Mouse (Mus musculus) forebrain, embryonic 14.5 days (tissue): ENCODE data around the gene 1110065P20Rik. TPM values are rescaled to one million over a fixed set of nuclear protein-coding genes. Genes with fewer than 3 reads are reported as not detected.

Source experiments
- ATAC-seq: fragments of 200-750 bp; cut with Nextera tagmentation; 2 replicates; pipeline ENCODE4 v1.8.0; 2017; ENCODE audit warnings: mild to moderate bottlenecking, moderate library complexity
- DNase-seq: peaks from one replicate; pipeline ENCODE4 v3.0.0-alpha.2; 2015; ENCODE audit warnings: low spot score
- H3K27ac ChIP-seq: fragments of 300-500 bp; sonication (generic); 2 replicates; pipeline ENCODE4 v1.5.1; 2014; ENCODE audit warnings: low read depth, mild to moderate bottlenecking, control low read depth, low read length, moderate library complexity
- H3K27me3 ChIP-seq: fragments of 300-500 bp; sonication (generic); replicated peaks from 2 replicates; pipeline ENCODE4 v1.6.1; 2014; ENCODE audit warnings: low read length, control low read depth, mixed read lengths; ENCODE audit not compliant: control insufficient read depth, insufficient read depth
- H3K36me3 ChIP-seq: fragments of 300-500 bp; sonication (generic); 2 replicates; pipeline ENCODE4 v1.6.1; 2014; ENCODE audit warnings: low read length, control low read depth; ENCODE audit not compliant: control insufficient read depth, insufficient read depth
- H3K4me1 ChIP-seq: fragments of 300-500 bp; sonication (generic); 2 replicates; pipeline ENCODE4 v1.6.1; 2014; ENCODE audit warnings: antibody characterized with exemption, low read length, control low read depth; ENCODE audit not compliant: control insufficient read depth, insufficient read depth
- H3K4me2 ChIP-seq: fragments of 300-500 bp; sonication (generic); 2 replicates; pipeline ENCODE4 v1.6.1; 2014; ENCODE audit warnings: mild to moderate bottlenecking, control low read depth, low read length
- H3K4me3 ChIP-seq: fragments of 300-500 bp; sonication (generic); 2 replicates; pipeline ENCODE4 v1.5.1; 2014; ENCODE audit warnings: low read depth, low read length, control low read depth
- H3K9ac ChIP-seq: fragments of 300-500 bp; sonication (generic); 2 replicates; pipeline ENCODE4 v1.6.1; 2014; ENCODE audit warnings: mild to moderate bottlenecking, low read length, control low read depth, moderate library complexity
- H3K9me3 ChIP-seq: fragments of 300-500 bp; sonication (generic); replicated peaks from 2 replicates; pipeline ENCODE4 v1.6.1; 2016; ENCODE audit warnings: low read length, control low read depth, mixed read lengths; ENCODE audit not compliant: control insufficient read depth
- WGBS: fragments of 180-500 bp; shearing (Covaris S2); extraction: QIAGEN DNeasy Blood & Tissue Kit; methylation state at CpG from one replicate; pipeline ENCODE4 v1.1.7; 2014; 5-methylcytosine and 5-hydroxymethylcytosine counted together
- polyA plus RNA-seq: library from polyadenylated mRNA; unstranded; fragments of >200 nt; fragmentation: Nextera tagmentation; extraction: Ambion mirVana; gene quantifications from 2 replicates; pipeline ENCODE4 v1.2.1, GENCODE M21; 2014

The 1110065P20Rik gene
- polyA plus RNA-seq, 1 experiment from 2014 or later = 90.7 TPM

GRCm38 (mm10) chr4:124803406-124803805, 47.6 kb downstream of the 1110065P20Rik start:
- H3K36me3 ChIP-seq = peaks cover 47% of the 10 kb centered on the region
- peak overlapping the region; percentile 76 for H3K4me2 ChIP-seq
- no peaks in the 10 kb centered on the region for H3K9me3 ChIP-seq
- DNase-seq (no peak), ATAC-seq (no peak)
- peak overlapping the region; percentile 79 for H3K9ac ChIP-seq
- peak overlapping the region; percentile 67 for H3K4me3 ChIP-seq
- H3K4me1 ChIP-seq = peaks cover 7% of the 10 kb centered on the region; the same call in 1 of the 2 replicates
- H3K27ac ChIP-seq = no peak overlapping the region
- 81% methylated on average over 6 of the region's 6 CpGs for WGBS
- H3K27me3 ChIP-seq = no peaks in the 10 kb centered on the region

- peak; percentile 98 for DNase-seq
- Histone ChIP-seq H3K36me3 (peaks cover 53% of the 10 kb centered on the region), H3K4me2 (peak overlapping the region; percentile 76), H3K9ac (peak overlapping the region; percentile 79), H3K27ac (peak overlapping the region; percentile 92), H3K27me3 (no peaks in the 10 kb centered on the region), H3K4me1 (peaks cover 7% of the 10 kb centered on the region; the same call in 1 of the 2 replicates), H3K4me3 (peak overlapping the region; percentile 67), H3K9me3 (no peaks in the 10 kb centered on the region)
- peak; percentile 100 for ATAC-seq
- WGBS = 1% methylated on average over 50 of the region's 53 CpGs
Observed at GRCm38 (mm10) chr4:124802309-124803260, 48.4 kb downstream of the 1110065P20Rik start.

GRCm38 (mm10) chr4:124801552-124802308, 49.3 kb downstream of the 1110065P20Rik start, which contains the start of gene Mtf1:
Mtf1 (plus strand) TSS chr4:124802104.
- Histone ChIP-seq H3K9me3 (no peaks in the 10 kb centered on the region), H3K4me3 (peak within 1 kb of the TSS; percentile 67), H3K36me3 (peaks cover 46% of the 10 kb centered on the region), H3K9ac (peak within 1 kb of the TSS; percentile 79), H3K27me3 (no peaks in the 10 kb centered on the region), H3K27ac (peak within 1 kb of the TSS; percentile 92), H3K4me2 (peak within 1 kb of the TSS; percentile 76), H3K4me1 (peaks cover 7% of the 10 kb centered on the region; the same call in 1 of the 2 replicates)
- 3% methylated on average over 21 of the region's 21 CpGs for WGBS
- ATAC-seq (peak; percentile 84), DNase-seq (peak; percentile 95)

Other genes starting within 250 kb of the 1110065P20Rik start
- not detected in 2 replicates for gene 3100002H09Rik, start 240.4 kb downstream of the 1110065P20Rik start, polyA plus RNA-seq
- 14.8 and 15.3 TPM in 2 replicates for gene Pou3f1, start 194.4 kb downstream of the 1110065P20Rik start, polyA plus RNA-seq
- gene Utp11, start 157.6 kb downstream of the 1110065P20Rik start, polyA plus RNA-seq = 34.5 and 42.0 TPM in 2 replicates
- 1.4 TPM in 2 replicates for gene Fhl3, start 150.5 kb downstream of the 1110065P20Rik start, polyA plus RNA-seq
- gene Sf3a3, start 136.4 kb downstream of the 1110065P20Rik start, polyA plus RNA-seq = 118 TPM in 2 replicates
- gene Inpp5b, start 109.3 kb downstream of the 1110065P20Rik start, polyA plus RNA-seq = 20.8 and 22.1 TPM in 2 replicates
- gene Mtf1, start 49.1 kb downstream of the 1110065P20Rik start, polyA plus RNA-seq = 12.7 and 13.6 TPM in 2 replicates
- gene Yrdc, start 517 bp downstream of the 1110065P20Rik start, polyA plus RNA-seq = 57.1 and 62.4 TPM in 2 replicates
- 12.9 and 13.4 TPM in 2 replicates for gene Maneal, start 11.0 kb upstream of the 1110065P20Rik start, polyA plus RNA-seq
- 0.27 and 0.84 TPM in 2 replicates for gene Epha10, start 29.7 kb upstream of the 1110065P20Rik start, polyA plus RNA-seq
- gene 9930104L06Rik, start 85.9 kb upstream of the 1110065P20Rik start, polyA plus RNA-seq = 3.2 and 5.6 TPM in 2 replicates
- 63.5 and 63.8 TPM in 2 replicates for gene Cdca8, start 88.1 kb upstream of the 1110065P20Rik start, polyA plus RNA-seq
- 1.8 and 2.4 TPM in 2 replicates for gene Rspo1, start 135.2 kb upstream of the 1110065P20Rik start, polyA plus RNA-seq
- gene Gnl2, start 165.4 kb upstream of the 1110065P20Rik start, polyA plus RNA-seq = 86.4 and 95.0 TPM in 2 replicates
- 1.1 and 1.3 TPM in 2 replicates for gene Dnali1, start 214.5 kb upstream of the 1110065P20Rik start, polyA plus RNA-seq
- gene Snip1, start 215.5 kb upstream of the 1110065P20Rik start, polyA plus RNA-seq = 28.9 and 31.3 TPM in 2 replicates
- 153 and 164 TPM in 2 replicates for gene Meaf6, start 233.9 kb upstream of the 1110065P20Rik start, polyA plus RNA-seq